Mouse (Mus musculus): ENCODE measurements around the gene Ivd.

- TF ChIP-seq CTCF (IDR thresholded peaks at IDR 0.05; ENCODE audit: low read depth) (no peak), EP300 (IDR thresholded peaks at IDR 0.05; ENCODE audit: low read depth) (no peak)
These were observed 15.5 kb upstream of the Ivd start for GRCm38 (mm10) chr2:118846246-118846645.

Data from heart, postnatal 0 days (tissue).